Mouse (Mus musculus) lung, embryonic 15.5 days (tissue): ENCODE measurements around the gene Zbtb7a. TPM values are rescaled to one million over a fixed set of nuclear protein-coding genes. Genes with fewer than 3 reads are reported as not detected.

Experiments used
- ATAC-seq: fragments of 200-750 bp; cut with Nextera tagmentation; 2 replicates; pipeline ENCODE4 v1.8.0; 2017; ENCODE audit warnings: moderate number of reproducible peaks, borderline replicate concordance; ENCODE audit not compliant: low FRiP score, low TSS enrichment; ENCODE audit errors: extremely low read depth
- H3K27ac ChIP-seq: fragments of 300-500 bp; sonication (generic); 2 replicates; pipeline ENCODE4 v1.5.1; 2015; ENCODE audit warnings: moderate library complexity, mild to moderate bottlenecking, inconsistent platforms
- H3K27me3 ChIP-seq: fragments of 300-500 bp; sonication (generic); 2 replicates; pipeline ENCODE4 v1.6.1; 2015; ENCODE audit warnings: inconsistent platforms
- H3K36me3 ChIP-seq: fragments of 300-500 bp; sonication (generic); 2 replicates; pipeline ENCODE4 v1.6.1; 2015; ENCODE audit warnings: inconsistent platforms
- H3K4me1 ChIP-seq: fragments of 300-500 bp; sonication (generic); 2 replicates; pipeline ENCODE4 v1.6.1; 2015; ENCODE audit warnings: inconsistent platforms
- H3K4me2 ChIP-seq: fragments of 300-500 bp; sonication (generic); 2 replicates; pipeline ENCODE4 v1.6.1; 2015; ENCODE audit warnings: inconsistent platforms, mild to moderate bottlenecking, moderate library complexity
- H3K4me3 ChIP-seq: fragments of 300-500 bp; sonication (generic); 2 replicates; pipeline ENCODE4 v1.5.1; 2015; ENCODE audit warnings: mild to moderate bottlenecking, inconsistent platforms
- H3K9ac ChIP-seq: fragments of 300-500 bp; sonication (generic); 2 replicates; pipeline ENCODE4 v1.6.1; 2015; ENCODE audit warnings: inconsistent platforms
- H3K9me3 ChIP-seq: fragments of 300-500 bp; sonication (generic); 2 replicates; pipeline ENCODE4 v1.6.1; 2016; ENCODE audit warnings: inconsistent platforms
- WGBS: fragments of 180-500 bp; shearing (Covaris S2); methylation state at CpG from one replicate; pipeline ENCODE4 v1.1.7; 2015; 5-methylcytosine and 5-hydroxymethylcytosine counted together
- polyA plus RNA-seq: library from polyadenylated mRNA; unstranded; fragments of >200 nt; fragmentation: Nextera tagmentation; extraction: Ambion mirVana; gene quantifications from 2 replicates; pipeline ENCODE4 v1.2.1, GENCODE M21; 2015

Zbtb7a gene
- polyA plus RNA-seq, 1 experiment from 2014 or later = 36.9 TPM

GRCm38 (mm10) chr10:81184765-81185164, 49.7 kb downstream of the Zbtb7a start:
- peak; percentile 31; the same call in 1 of the 2 replicates for ATAC-seq
- Histone ChIP-seq H3K4me1 (peaks cover 32% of the 10 kb centered on the region), H3K36me3 (peaks cover 53% of the 10 kb centered on the region), H3K4me3 (no peak overlapping the region), H3K9ac (no peak overlapping the region), H3K27me3 (no peaks in the 10 kb centered on the region), H3K4me2 (peak overlapping the region; percentile 69), H3K9me3 (no peaks in the 10 kb centered on the region), H3K27ac (peak overlapping the region; percentile 93)
- 15% methylated on average over 4 of the region's 4 CpGs for WGBS

- Histone ChIP-seq H3K9ac (no peak overlapping the region), H3K36me3 (peaks cover 38% of the 10 kb centered on the region), H3K9me3 (no peaks in the 10 kb centered on the region), H3K4me1 (peaks cover 37% of the 10 kb centered on the region), H3K4me3 (no peak overlapping the region), H3K27ac (no peak overlapping the region), H3K27me3 (no peaks in the 10 kb centered on the region), H3K4me2 (no peak overlapping the region)
- WGBS = 97% methylated on average over 9 of the region's 9 CpGs
- ATAC-seq = no peak
Measured at GRCm38 (mm10) chr10:81187161-81187560, 52.1 kb downstream of the Zbtb7a start.

- peaks cover 35% of the 10 kb centered on the region for H3K36me3 ChIP-seq
- WGBS = 76% methylated on average over 26 of the region's 26 CpGs
- no peak overlapping the region for H3K4me3 ChIP-seq
- H3K4me2 ChIP-seq = no peak overlapping the region
- no peak for ATAC-seq
- H3K27me3 ChIP-seq = peaks cover 18% of the 10 kb centered on the region
- H3K27ac ChIP-seq = no peak overlapping the region
- H3K9me3 ChIP-seq = no peaks in the 10 kb centered on the region
- H3K9ac ChIP-seq = no peak overlapping the region
- peaks cover 39% of the 10 kb centered on the region for H3K4me1 ChIP-seq
Measured at GRCm38 (mm10) chr10:81189821-81190220, 54.8 kb downstream of the Zbtb7a start.

- Histone ChIP-seq H3K27ac (peak overlapping the region; percentile 95; the same call in 1 of the 2 replicates), H3K4me1 (peaks cover 33% of the 10 kb centered on the region), H3K4me2 (no peak overlapping the region), H3K9me3 (no peaks in the 10 kb centered on the region), H3K36me3 (peaks cover 31% of the 10 kb centered on the region), H3K4me3 (no peak overlapping the region), H3K27me3 (peaks cover 24% of the 10 kb centered on the region), H3K9ac (no peak overlapping the region)
- 66% methylated on average over 31 of the region's 31 CpGs for WGBS
- ATAC-seq = no peak
Measured at GRCm38 (mm10) chr10:81190236-81190911, 55.4 kb downstream of the Zbtb7a start.

GRCm38 (mm10) chr10:81190912-81191321, 55.9 kb downstream of the Zbtb7a start:
- no peak overlapping the region for H3K4me2 ChIP-seq
- 61% methylated on average over 6 of the region's 6 CpGs for WGBS
- peaks cover 32% of the 10 kb centered on the region for H3K4me1 ChIP-seq
- H3K27me3 ChIP-seq = peaks cover 29% of the 10 kb centered on the region
- peaks cover 27% of the 10 kb centered on the region for H3K36me3 ChIP-seq
- H3K9me3 ChIP-seq = no peaks in the 10 kb centered on the region
- H3K4me3 ChIP-seq = no peak overlapping the region
- ATAC-seq = no peak
- peak overlapping the region; percentile 95 for H3K27ac ChIP-seq
- H3K9ac ChIP-seq = no peak overlapping the region

- H3K9ac ChIP-seq = 0 out of 2 replicates have a peak overlapping the region, but pooled peaks have one; percentile 16
- H3K4me3 ChIP-seq = no peak overlapping the region; the same call in 1 of the 2 replicates
- WGBS = 81% methylated on average over 18 of the region's 18 CpGs
- H3K27ac ChIP-seq = peak overlapping the region; percentile 95
- H3K4me2 ChIP-seq = peak overlapping the region; percentile 96; the same call in 1 of the 2 replicates
- H3K27me3 ChIP-seq = peaks cover 34% of the 10 kb centered on the region
- H3K4me1 ChIP-seq = peaks cover 32% of the 10 kb centered on the region
- peaks cover 26% of the 10 kb centered on the region for H3K36me3 ChIP-seq
- no peak for ATAC-seq
- H3K9me3 ChIP-seq = no peaks in the 10 kb centered on the region
Measured at GRCm38 (mm10) chr10:81191342-81191982, 56.4 kb downstream of the Zbtb7a start.

GRCm38 (mm10) chr10:81192270-81192967, 57.4 kb downstream of the Zbtb7a start:
- Histone ChIP-seq H3K4me1 (peaks cover 32% of the 10 kb centered on the region), H3K4me3 (peak overlapping the region; percentile 65), H3K27ac (peak overlapping the region; percentile 95), H3K9me3 (no peaks in the 10 kb centered on the region), H3K4me2 (peak overlapping the region; percentile 96), H3K27me3 (peaks cover 43% of the 10 kb centered on the region), H3K9ac (peak overlapping the region; percentile 72), H3K36me3 (peaks cover 18% of the 10 kb centered on the region)
- under 1% methylated on average over 90 of the region's 93 CpGs for WGBS
- peak; percentile 85 for ATAC-seq

- peaks cover 18% of the 10 kb centered on the region for H3K36me3 ChIP-seq
- peak overlapping the region; percentile 96 for H3K4me2 ChIP-seq
- H3K27ac ChIP-seq = peak overlapping the region; percentile 95
- H3K9ac ChIP-seq = peak overlapping the region; percentile 72
- H3K4me1 ChIP-seq = peaks cover 32% of the 10 kb centered on the region
- 4% methylated on average over 19 of the region's 19 CpGs for WGBS
- ATAC-seq = 0 out of 2 replicates have a peak, but pooled peaks have one; percentile 2
- H3K4me3 ChIP-seq = peak overlapping the region; percentile 65
- no peaks in the 10 kb centered on the region for H3K9me3 ChIP-seq
- peaks cover 44% of the 10 kb centered on the region for H3K27me3 ChIP-seq
Measured at GRCm38 (mm10) chr10:81192968-81193501, 58.0 kb downstream of the Zbtb7a start.

- Histone ChIP-seq H3K9ac (0 out of 2 replicates have a peak overlapping the region, but pooled peaks have one; percentile 19), H3K4me1 (peaks cover 32% of the 10 kb centered on the region), H3K27ac (peak overlapping the region; percentile 55)
Measured at GRCm38 (mm10) chr10:81193991-81194774, 59.2 kb downstream of the Zbtb7a start.

GRCm38 (mm10) chr10:81195300-81195699, 60.3 kb downstream of the Zbtb7a start:
- Histone ChIP-seq H3K4me1 (peaks cover 32% of the 10 kb centered on the region), H3K36me3 (peaks cover 4% of the 10 kb centered on the region), H3K27ac (peak overlapping the region; percentile 55), H3K4me2 (peak overlapping the region; percentile 26; the same call in 1 of the 2 replicates), H3K9ac (no peak overlapping the region), H3K4me3 (no peak overlapping the region), H3K27me3 (peaks cover 54% of the 10 kb centered on the region), H3K9me3 (no peaks in the 10 kb centered on the region)
- WGBS = 52% methylated on average over 4 of the region's 4 CpGs
- ATAC-seq = no peak

More at GRCm38 (mm10) chr10:81193991-81194774, 59.2 kb downstream of the Zbtb7a start:
- Histone ChIP-seq H3K4me3 (peak overlapping the region; percentile 4; the same call in 1 of the 2 replicates), H3K9me3 (no peaks in the 10 kb centered on the region), H3K27me3 (peaks cover 51% of the 10 kb centered on the region), H3K36me3 (peaks cover 12% of the 10 kb centered on the region), H3K4me2 (peak overlapping the region; percentile 26)
- 11% methylated on average over 37 of the region's 37 CpGs for WGBS
- no peak for ATAC-seq
